Mouse (Mus musculus): ENCODE measurements around the gene Kcnn4.

- no peak for TF ChIP-seq CTCF (IDR thresholded peaks at IDR 0.05; ENCODE audit: borderline replicate concordance, control insufficient read depth, extremely low read depth, insufficient read depth, low read length, poor library complexity)
- no peak for TF ChIP-seq POLR2A (IDR thresholded peaks at IDR 0.05; ENCODE audit: control insufficient read depth, extremely low read depth, insufficient read depth, low read length, poor library complexity)
Observed at GRCm38 (mm10) chr7:24366716-24367632, 3.1 kb upstream of the Kcnn4 start.
